Mouse (Mus musculus) gastrocnemius, postnatal 36 days (tissue): ENCODE data around the gene F11r. TPM values are rescaled to one million over a fixed set of nuclear protein-coding genes. Genes with fewer than 3 reads are reported as not detected.
"Not testable (repeated sequence)": the region's sequence is repeated elsewhere in the genome, so short reads cannot be mapped to it uniquely, and the experiment has no call there.

Source experiments
- DNase-seq, 2 experiments: peaks; one replicate each; pipeline ENCODE4 v3.0.0; 2022
- intact Hi-C: fragments of 180-260 bp; cut with DNase I; formaldehyde crosslinking; loops from one replicate; pipeline ENCODE4 v1.15.1; 2025
- total RNA-seq, 2 experiments: library from RNA; stranded (reverse); gene quantifications; 2 replicates each; pipeline ENCODE4 v1.2.3; 2021

F11r gene
- total RNA-seq, 2 experiments from 2014 or later, result 4.9 to 5.4 TPM

DNA sequence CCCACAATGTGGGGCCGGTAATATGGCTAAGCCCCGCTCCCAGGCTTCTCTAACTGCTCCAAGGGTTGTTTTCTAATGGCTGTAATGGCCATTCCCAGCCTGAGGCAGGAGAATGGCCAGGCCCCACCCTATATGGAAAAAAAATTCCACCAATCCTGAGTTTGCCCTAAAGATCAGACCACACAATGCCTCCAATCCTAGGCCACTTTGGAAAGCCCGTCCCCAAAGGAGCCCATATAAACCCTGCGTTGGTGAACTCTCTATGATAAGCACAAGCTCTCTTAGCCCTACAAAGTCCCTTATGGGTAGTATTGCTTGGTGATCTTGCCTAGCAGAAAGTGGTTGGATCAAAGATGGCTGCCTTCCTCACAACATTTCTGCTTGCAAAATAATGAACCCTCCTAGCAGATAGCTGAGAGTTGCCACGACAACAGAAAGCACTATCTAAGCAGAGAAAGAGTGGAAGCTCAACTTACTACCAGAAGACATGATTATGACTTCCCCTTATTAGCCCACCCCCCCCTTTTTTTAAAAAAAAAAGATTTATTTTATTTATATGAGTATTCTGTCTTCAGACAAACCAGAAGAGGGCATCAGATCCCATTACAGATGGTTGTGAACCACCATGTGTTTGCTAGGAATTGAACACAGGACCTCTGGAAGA is 28.5 kb downstream of the F11r start:
- no peak for DNase-seq
- intact Hi-C loops, result no loop called here

- intact Hi-C loops, result no loop called here
- no peak for DNase-seq
Observed at GRCm38 (mm10) chr1:171466565-171466964, 29.2 kb downstream of the F11r start.

DNA sequence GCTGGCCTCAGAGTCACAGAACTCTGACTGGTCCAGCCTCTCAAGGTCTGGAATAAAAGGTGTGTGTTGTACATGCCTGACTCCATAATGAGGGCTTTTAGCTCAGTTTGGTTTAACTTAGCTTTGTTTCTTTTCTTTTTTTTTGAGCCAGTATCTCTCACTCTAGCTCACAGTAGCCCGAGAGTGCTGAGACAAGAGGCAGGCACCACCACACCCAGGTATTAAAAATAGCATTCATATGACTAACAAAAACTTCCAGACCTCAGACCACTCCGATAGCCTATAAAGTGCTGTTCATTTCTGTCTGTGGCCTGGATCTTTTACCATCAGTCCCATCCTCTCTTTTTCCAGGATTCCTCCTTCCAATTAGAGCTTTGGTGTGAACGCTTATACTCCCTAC is 32.3 kb downstream of the F11r start:
- intact Hi-C loops, result no loop called here
- DNase-seq, result no peak

DNA sequence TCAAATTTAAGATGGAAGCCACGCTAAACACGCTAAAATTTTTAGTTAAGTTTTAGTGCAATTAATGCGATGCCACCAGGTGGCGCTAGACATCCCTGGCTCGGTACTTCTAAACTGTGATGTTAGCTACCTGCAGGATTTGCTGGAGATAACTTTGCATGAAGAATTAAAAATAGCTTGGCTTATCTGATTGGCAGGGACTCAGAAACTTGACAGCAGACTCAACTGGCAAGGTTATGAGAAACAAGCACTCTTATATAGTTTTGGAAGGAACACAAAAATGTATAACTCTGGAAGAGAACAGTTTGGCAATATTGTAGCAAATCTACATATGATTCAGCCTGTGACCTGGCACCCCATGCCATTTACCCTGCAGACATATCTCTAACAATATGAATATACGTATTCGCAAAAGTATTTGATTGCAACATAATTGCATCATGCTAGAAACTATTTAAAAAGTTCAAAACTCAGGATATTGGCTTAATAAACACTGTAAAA is 33.1 kb downstream of the F11r start:
- intact Hi-C loops, result no loop called here
- peak in 1 of 2 experiments; percentile 26 for DNase-seq

DNA sequence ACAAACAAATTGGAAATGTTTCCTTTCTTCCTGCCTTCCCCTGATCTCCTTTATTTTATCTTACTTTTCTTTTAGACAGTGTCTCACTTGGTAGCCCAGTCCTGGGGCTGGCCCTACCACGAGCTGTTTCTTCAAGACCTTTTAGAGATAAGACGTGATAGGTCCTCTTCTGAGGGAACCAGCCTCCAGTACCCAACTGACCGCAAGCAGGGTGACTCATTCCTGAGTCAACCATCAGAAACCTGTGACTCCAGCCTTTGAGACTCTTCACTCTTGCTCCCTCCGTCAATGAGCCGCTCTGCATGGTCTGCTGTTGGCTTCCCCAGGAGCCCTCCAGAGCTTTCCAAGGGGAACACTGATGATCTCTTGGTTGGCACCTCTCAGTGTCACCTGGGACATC is 33.6 kb downstream of the F11r start:
- no peak for DNase-seq
- intact Hi-C loops, result no loop called here

DNA sequence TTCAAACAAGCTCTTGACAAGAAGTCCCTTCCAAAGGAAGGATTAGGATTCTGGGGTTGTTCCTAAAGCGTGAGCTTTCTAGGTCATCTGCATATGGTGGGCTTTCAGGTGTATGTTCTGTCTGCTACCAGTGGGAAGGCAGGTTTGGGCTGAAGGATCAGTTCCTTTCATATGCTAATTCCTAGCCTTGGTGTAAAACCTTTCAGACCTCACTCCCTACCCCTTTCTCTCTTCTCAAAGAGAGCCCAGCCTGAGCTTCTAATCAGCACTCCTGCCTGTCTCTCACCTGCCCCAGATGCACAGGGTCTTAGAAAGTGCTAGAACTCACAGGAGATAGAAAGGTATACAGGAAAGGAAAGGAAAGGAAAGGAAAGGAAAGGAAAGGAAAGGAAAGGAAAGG is 34.1 kb downstream of the F11r start:
- intact Hi-C loops, result no loop called here
- DNase-seq, result no peak

DNA sequence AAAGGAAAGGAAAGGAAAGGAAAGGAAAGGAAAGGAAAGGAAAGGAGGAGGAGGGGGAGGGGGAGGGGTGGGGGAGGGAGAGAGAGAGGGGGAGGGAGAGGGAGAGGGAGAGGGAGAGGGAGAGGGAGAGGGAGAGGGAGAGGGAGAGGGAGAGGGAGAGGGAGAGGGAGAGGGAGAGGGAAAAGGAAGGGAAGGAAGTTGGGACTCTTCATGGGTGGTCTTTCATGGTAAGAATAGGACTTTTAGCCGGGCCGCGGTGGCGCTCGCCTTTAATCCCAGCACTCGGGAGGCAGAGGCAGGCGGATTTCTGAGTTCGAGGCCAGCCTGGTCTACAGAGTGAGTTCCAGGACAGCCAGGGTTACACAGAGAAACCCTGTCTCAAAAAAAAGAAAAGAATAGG is 34.6 kb downstream of the F11r start:
- DNase-seq, intact Hi-C loops: not testable (repeated sequence)

- DNase-seq, result no peak
- intact Hi-C loops, result no loop called here
Observed at GRCm38 (mm10) chr1:171473506-171473905, 36.2 kb downstream of the F11r start.

DNA sequence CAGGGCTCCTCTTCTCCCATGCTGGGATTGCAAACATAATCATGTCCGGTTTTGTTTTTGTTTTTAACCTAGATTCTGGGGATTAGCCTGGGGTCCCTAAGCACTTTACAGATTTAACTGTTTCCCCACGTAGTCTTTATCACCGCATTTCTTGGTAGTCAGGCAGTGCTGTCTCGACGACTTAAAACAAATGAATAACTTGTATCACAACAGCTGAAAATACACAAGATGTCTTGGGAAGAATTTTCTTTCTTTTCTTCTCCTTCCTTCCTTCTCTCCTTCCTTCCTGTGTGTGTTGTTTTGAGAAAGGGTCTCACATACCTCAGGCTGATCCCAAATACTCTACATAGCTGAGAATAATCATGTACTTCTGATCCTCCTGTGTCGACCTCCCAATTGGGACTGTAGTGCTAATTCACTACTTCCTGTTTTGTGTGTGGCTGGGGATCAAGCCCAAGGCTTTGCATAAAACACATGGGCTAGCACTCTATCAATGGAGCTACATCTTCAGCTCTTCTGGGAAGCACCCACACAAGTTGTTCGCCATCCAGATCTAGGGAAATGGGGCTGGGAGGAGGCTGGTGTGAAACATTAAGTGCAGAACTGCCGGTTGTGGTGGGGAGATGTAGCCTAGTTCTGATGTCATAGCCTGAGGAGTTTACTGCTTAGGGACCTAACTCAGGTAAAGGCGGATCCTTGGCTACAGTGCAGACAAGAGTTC is 36.7 kb downstream of the F11r start:
- intact Hi-C loops, result no loop called here
- DNase-seq, result no peak

DNA sequence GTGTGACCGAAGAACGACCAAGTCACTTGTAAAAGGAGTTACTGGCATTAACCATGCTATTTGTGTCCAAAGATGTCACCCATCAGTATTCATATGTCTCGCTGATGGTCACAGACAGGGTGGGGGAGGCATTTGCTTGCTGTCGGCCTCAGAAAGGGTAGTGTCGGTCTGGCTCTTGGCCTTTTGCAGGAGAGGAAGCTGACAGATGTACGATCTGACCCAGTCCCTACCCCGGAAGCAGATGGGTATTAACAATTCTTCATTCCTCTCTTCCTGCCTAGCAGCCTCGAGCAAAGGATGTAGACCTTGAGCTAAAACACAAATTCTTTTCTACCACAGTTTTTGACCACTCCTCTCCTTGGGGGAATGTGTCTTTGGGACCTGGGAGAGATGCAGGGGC is 39.8 kb downstream of the F11r start:
- no peak for DNase-seq
- intact Hi-C loops, result loop anchor here (5.0 kb wide), 2 partner anchors 90 to 115 kb away; partner anchors contain the start of gene Klhdc9

DNA sequence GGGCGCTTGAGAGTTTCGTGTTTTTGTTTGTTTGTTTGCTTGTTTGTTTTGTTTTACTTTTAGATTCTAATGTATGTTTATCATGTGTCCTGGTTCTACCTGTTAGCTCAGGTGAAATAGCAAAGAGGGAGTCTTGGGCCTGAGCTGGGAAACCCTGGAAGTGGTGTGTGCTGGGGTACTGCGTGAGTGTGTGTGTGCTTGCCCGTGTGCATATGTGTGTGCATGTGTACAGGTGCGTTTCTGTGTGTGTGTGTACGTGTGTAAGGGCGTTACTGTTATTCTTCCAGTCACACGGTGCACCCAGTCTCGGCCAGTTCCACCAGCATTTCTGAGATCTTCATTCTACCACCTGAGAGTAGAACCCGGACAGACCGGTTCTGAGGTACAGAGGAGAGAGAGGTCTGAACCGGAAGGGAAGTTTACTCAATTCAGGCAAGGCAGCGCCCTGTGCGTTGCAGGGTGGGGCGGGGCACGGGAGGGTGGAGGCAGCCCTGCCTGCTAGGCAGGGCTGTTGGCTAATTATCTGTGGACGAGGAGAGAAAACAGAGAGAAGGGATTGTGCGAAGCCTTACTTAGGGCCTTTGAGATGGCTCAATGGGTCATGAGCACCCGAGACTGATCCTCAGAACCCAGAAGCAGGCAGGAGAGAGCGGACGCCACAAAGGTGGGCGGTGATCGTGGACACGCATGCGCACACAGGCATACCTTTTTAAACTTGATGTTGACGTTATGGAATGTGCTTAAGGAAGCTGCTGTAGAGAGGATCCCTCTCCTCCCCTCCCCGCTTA is 40.6 kb downstream of the F11r start:
- intact Hi-C loops, result loop anchor here (5.0 kb wide), 2 partner anchors 89 to 116 kb away; partner anchors contain the start of gene Klhdc9
- no peak for DNase-seq

DNA sequence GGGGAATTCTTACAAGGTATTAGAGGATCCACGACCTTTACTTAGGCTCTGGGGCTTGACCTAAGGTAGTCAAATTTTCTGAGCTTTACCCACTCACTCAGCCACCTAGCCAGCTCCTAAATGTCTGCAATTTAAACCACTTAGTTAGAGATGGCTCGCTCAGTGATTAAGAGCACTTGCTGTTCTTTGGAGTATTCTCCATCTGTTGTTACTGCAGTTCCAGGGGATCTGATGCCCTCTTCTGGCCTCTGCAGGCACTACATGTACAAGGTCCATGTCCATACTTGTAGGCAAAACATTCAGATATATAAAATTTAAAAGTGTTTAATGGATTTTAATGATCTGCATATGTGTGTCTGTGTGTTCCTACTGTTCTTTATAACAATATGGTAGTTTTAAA is 41.6 kb downstream of the F11r start:
- DNase-seq, result peak; percentile 33 to 46
- intact Hi-C loops, result loop anchor here (5.0 kb wide), 2 partner anchors 88 to 117 kb away; partner anchors contain the start of gene Klhdc9

DNA sequence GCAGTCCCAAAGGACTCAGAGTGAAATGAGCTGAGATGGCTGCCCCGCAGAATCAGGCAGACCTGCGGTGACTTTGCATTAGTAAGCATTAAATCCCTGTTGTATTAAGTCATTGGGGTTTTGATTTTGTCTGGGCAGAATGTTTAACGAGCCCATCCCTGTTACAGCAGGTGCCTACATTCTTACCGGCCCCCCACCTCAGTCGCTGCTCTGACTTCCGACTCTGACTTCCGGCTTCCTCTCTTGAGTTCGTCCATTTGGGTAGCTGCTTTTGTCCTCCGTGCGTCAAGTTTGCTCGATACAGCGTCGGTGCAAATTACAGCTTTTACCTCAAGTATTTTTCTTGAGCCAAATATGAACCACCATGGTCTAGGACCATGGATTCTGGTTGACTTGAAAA is 56.9 kb downstream of the F11r start:
- DNase-seq, result no peak
- intact Hi-C loops, result no loop called here

DNA sequence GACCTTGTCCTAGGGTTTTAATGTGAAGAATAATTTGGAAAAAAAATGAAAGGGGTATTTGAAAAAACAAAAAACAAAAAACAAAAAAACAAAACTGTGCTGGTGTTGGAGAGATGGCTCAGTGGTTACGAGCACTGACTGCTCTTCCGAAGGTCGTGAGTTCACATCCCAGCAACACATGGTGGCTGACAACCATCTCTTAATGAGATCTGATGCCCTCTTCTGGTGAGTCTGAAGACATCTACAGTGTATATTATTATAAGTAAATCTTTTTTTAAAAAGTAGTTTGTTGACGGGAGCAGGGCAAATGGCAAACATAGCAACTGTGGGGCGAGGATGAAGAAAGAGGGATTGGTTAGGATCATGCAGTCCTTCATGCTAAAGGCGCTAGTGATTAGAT is 58.0 kb downstream of the F11r start:
- DNase-seq, result no peak

GRCm38 (mm10) chr1:171499856-171500255 is 62.5 kb downstream of the F11r start:
- intact Hi-C loops, result loop anchor here (5.0 kb wide), 2 partner anchors 67 to 133 kb away; no protein-coding TSS in a partner anchor
- DNase-seq, result no peak

More for the DNA sequence above, 58.0 kb downstream of the F11r start:
- intact Hi-C loops, result loop anchor here (5.0 kb wide), 1 partner anchor 128 kb away; no protein-coding TSS in a partner anchor

DNA sequence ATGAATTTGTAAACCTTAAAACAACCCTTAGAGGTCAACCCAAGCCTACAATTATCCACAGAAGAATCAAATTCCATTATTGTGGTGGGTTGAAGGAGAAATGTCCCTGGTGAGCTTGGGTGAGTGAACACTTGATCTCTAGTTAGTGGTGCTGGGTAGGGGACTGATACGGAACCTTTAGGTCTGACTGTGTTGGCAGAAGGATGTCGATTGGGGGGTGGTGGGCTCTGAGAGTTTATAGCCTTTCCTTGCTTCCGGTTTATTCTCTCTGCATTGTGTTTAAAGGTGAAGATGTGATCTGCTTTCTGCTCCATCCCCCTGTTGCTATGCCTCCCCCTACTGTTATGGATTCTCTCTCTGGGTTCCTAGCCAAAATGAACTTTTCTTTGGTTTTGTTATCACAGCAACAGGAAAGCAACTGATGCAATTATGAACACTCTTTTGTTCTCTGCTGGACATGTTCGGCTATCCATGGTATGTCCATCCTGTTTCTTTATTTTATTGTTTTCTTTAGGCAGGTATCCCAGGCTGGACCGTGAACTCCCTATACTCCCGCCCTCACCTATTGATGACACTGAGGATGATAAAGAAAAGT is 63.8 kb downstream of the F11r start:
- intact Hi-C loops, result loop anchor here (5.0 kb wide), 1 partner anchor 66 kb away; no protein-coding TSS in a partner anchor
- no peak for DNase-seq

DNA sequence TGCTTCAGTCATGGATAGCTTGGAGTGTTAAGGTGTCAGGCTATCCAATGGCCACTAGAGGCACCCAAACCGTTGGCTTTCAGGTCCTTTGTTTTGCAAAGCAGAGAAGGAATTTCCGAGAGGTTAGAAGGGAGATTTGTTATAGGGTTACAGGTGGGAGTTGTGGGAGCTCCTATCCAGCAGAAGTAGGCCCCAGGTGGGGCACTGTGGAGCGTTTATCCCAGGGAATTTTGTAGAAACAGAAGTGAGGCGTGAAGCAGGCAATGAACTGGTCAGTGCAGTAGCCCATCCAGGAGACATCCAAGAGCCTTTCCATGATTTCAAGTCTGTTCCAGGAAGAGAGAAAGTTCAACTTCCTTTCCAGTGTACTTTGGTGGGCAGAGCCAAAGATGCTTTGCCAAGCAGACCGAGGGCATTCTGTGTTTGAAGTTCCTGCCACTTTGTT is 64.3 kb downstream of the F11r start:
- intact Hi-C loops, result loop anchor here (5.0 kb wide), 1 partner anchor 66 kb away; no protein-coding TSS in a partner anchor
- no peak for DNase-seq

DNA sequence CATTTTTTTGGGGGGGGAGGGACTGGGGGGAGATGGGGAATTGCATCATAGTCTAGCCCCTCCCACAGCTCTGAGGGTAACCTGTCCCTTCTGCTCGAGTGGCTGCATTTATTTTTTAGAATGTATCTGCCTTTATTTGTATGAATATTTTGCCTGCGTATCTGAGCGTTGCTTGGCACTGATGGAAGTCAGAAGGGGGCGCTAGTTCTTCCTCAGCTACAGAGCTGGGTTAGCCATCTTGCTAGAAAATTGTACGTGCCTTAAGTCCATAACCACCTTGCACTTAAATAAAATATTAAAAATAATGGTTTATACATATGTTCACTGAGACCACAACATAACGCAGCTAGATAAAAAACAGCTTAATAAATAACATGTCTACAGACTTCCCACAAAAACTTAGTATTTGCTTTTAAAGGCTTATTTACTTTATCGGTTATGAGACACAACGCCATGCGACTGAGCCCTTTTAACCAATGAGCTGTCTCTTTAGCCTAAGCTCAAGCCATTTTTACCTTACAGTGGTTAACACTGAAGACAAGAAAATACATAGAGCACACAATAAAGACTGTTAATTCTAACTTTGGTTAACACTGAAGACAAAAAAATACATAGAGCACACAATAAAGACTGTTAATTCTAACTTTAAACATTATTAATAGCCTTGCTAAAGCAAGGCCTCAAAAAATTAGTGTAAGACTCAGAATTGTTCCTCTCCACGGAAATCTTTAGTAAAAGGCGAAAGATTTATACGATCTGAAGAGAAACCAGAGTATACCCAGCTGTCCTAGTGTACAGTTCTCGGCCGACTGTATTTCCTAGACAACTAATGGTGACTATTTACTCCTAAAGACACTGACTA is 65.3 kb downstream of the F11r start:
- DNase-seq, result no peak
- intact Hi-C loops, result loop anchor here (5.0 kb wide), 1 partner anchor 65 kb away; no protein-coding TSS in a partner anchor

- DNase-seq, result peak; percentile 91
- intact Hi-C loops, result loop anchor here (5.0 kb wide), 1 partner anchor 64 kb away; no protein-coding TSS in a partner anchor
Observed at GRCm38 (mm10) chr1:171503250-171503591, 65.9 kb downstream of the F11r start, which contains the start of gene Alyref2. Gene Alyref2 (plus strand): TSS chr1:171503478.
